Mouse (Mus musculus) embryonic facial prominence, embryonic 14.5 days (tissue): ENCODE results near the gene Arhgap27. TPM values are rescaled to one million over a fixed set of nuclear protein-coding genes. Genes with fewer than 3 reads are reported as not detected.

Experiments used
- ATAC-seq: fragments of 200-750 bp; cut with Nextera tagmentation; 2 replicates; pipeline ENCODE4 v1.8.0; 2017; ENCODE audit warnings: low read depth, moderate number of reproducible peaks, moderate TSS enrichment
- DNase-seq: peaks from one replicate; pipeline ENCODE4 v3.0.0-alpha.2; 2015; ENCODE audit warnings: low spot score
- H3K27ac ChIP-seq: fragments of 300-500 bp; sonication (generic); replicated peaks from 2 replicates; pipeline ENCODE4 v1.5.1; 2014; ENCODE audit warnings: low read depth, mild to moderate bottlenecking, low read length, moderate library complexity
- H3K27me3 ChIP-seq: fragments of 300-500 bp; sonication (generic); replicated peaks from 2 replicates; pipeline ENCODE4 v1.6.1; 2014; ENCODE audit warnings: low read length; ENCODE audit not compliant: control insufficient read depth, insufficient read depth
- H3K36me3 ChIP-seq: fragments of 300-500 bp; sonication (generic); 2 replicates; pipeline ENCODE4 v1.6.1; 2014; ENCODE audit warnings: low read length, mixed read lengths; ENCODE audit not compliant: control insufficient read depth, insufficient read depth
- H3K4me1 ChIP-seq: fragments of 300-500 bp; sonication (generic); 2 replicates; pipeline ENCODE4 v1.6.1; 2014; ENCODE audit warnings: antibody characterized with exemption, low read length; ENCODE audit not compliant: control insufficient read depth, insufficient read depth
- H3K4me2 ChIP-seq: fragments of 300-500 bp; sonication (generic); 2 replicates; pipeline ENCODE4 v1.6.1; 2014; ENCODE audit warnings: low read depth, mild to moderate bottlenecking, low read length, moderate library complexity, mixed read lengths
- H3K4me3 ChIP-seq: fragments of 300-500 bp; sonication (generic); 2 replicates; pipeline ENCODE4 v1.5.1; 2014; ENCODE audit warnings: low read depth, mild to moderate bottlenecking, low read length
- H3K9ac ChIP-seq: fragments of 300-500 bp; sonication (generic); 2 replicates; pipeline ENCODE4 v1.6.1; 2014; ENCODE audit warnings: low read depth, mild to moderate bottlenecking, low read length, moderate library complexity, mixed read lengths
- H3K9me3 ChIP-seq: fragments of 300-500 bp; sonication (generic); 2 replicates; pipeline ENCODE4 v1.6.1; 2016; ENCODE audit warnings: low read length; ENCODE audit not compliant: control insufficient read depth
- WGBS: fragments of 180-500 bp; shearing (Covaris S2); extraction: QIAGEN DNeasy Blood & Tissue Kit; methylation state at CpG from one replicate; pipeline ENCODE4 v1.1.7; 2014; 5-methylcytosine and 5-hydroxymethylcytosine counted together
- polyA plus RNA-seq: library from polyadenylated mRNA; unstranded; fragments of >200 nt; fragmentation: Nextera tagmentation; extraction: Ambion mirVana; gene quantifications from 2 replicates; pipeline ENCODE4 v1.2.1, GENCODE M21; 2014

Gene Arhgap27
- polyA plus RNA-seq, 1 experiment from 2014 or later, result 8.6 TPM

DNA sequence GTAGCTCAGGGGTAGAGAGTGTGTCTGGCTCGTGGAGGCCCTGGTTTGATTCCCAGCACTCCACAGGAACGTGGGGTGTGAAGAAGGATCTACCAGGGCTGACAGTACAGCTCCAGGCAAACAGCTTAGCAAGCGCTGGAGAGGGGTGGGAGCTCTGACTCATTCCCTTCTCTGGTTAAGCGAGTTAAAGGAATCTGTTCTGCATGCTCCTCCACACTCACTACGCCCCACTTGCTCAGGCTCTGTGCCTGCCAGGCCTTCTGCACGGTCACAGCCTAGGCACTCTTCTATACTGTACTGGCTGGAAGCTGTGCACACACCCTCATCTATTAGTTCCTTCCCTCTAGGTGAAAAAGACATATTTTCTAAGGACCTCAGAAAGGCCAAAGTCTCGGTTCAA, 30.5 kb upstream of the Arhgap27 start:
- peaks cover 62% of the 10 kb centered on the region for H3K36me3 ChIP-seq
- no peak for DNase-seq
- no peaks in the 10 kb centered on the region for H3K27me3 ChIP-seq
- 87% methylated on average over 6 of the region's 7 CpGs for WGBS
- H3K9ac ChIP-seq, result no peak overlapping the region
- no peak for ATAC-seq
- no peak overlapping the region for H3K27ac ChIP-seq
- H3K4me1 ChIP-seq, result no peaks in the 10 kb centered on the region
- H3K4me2 ChIP-seq, result no peak overlapping the region
- no peaks in the 10 kb centered on the region for H3K9me3 ChIP-seq
- no peak overlapping the region for H3K4me3 ChIP-seq

DNA sequence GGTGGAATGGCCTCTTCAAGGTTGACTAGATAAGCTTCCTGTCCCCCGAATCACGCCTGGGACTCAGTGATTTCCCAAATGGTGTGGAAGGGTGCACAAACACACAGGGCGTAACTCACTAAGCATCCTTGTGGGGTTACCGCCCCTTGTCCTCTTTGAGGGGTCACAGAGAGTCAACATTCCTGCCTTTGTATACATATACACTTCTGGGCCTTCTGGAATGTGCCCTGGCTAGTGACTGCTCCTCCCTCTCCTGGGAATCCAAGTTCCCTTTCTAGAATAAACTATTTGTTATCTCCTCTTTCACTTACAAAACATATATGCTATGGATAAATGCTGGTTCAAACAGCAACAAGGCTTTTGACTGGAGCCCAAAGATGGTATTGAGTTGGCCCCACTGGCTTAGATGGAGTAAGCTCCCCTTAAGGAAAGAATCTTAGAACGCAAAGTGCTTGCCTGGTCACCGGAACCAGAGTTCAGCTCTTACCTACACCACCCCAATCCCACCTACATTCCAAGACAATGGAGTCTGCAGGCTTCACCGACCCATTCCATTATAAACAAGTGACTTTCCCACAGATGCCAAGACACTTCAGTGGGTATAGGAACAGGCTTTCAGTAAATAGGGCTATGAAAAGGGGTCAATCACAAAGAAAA, 24.5 kb upstream of the Arhgap27 start:
- H3K4me1 ChIP-seq, result no peaks in the 10 kb centered on the region
- no peaks in the 10 kb centered on the region for H3K9me3 ChIP-seq
- H3K9ac ChIP-seq, result no peak overlapping the region
- no peak overlapping the region for H3K27ac ChIP-seq
- H3K27me3 ChIP-seq, result no peaks in the 10 kb centered on the region
- peaks cover 36% of the 10 kb centered on the region for H3K36me3 ChIP-seq
- DNase-seq (no peak), ATAC-seq (no peak)
- WGBS, result 91% methylated on average over 7 of the region's 7 CpGs
- no peak overlapping the region for H3K4me3 ChIP-seq
- no peak overlapping the region for H3K4me2 ChIP-seq

DNA sequence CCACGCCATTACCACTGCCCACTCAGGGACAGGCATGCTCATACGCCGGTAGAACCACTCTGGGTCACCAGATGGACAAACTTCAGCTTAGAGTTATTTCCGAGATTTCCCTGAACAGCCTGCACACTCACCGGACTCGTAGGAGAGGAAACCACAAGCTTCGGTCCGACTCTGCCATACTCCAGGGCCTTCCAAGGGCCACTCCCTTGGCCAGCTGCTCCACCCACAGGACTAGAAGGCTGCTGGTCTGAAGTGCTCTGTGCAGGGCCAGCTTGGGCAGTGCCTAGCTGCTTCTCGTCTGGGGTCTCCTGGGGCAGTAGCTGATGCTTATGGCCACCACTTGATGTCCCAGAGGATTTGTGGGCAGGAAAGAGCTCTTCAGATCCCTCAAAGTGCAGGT, 23.3 kb upstream of the Arhgap27 start:
- H3K27ac ChIP-seq, result no peak overlapping the region
- no peak overlapping the region for H3K4me2 ChIP-seq
- H3K4me1 ChIP-seq, result no peaks in the 10 kb centered on the region
- 86% methylated on average over 9 of the region's 9 CpGs for WGBS
- DNase-seq (no peak), ATAC-seq (no peak)
- H3K27me3 ChIP-seq, result no peaks in the 10 kb centered on the region
- peaks cover 25% of the 10 kb centered on the region for H3K36me3 ChIP-seq
- H3K9me3 ChIP-seq, result no peaks in the 10 kb centered on the region
- H3K4me3 ChIP-seq, result no peak overlapping the region
- H3K9ac ChIP-seq, result no peak overlapping the region

DNA sequence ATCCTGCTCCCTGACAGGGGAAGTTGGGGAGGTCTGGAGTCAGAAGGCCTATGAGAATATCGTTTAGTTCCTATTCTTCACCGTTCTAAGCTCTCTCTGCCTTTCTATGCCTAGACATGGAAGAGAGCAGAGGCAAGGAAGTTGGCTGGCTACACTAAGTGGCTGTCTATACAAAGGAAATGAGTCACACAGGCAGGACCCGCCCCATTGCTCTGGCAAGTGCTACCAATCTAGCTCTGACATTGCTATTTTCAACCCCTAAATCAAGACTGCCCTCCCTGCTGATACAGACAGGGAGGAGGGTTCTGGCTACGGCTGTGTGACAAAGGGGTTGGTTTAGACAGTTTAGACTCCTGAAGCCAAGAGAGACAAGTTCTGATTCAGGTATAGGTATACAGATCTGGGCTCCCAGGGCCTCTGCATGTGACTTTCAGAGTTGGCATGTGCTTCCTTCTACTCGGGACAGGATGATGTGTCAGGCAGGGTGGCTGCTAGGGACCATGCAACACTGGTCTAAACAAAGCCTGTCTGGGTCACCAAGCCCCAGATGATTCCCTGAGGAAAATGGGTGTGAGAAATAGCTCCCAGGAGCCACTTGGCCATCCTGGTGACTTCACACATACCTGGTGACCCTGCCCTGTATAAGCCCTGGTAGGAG, 18.6 kb upstream of the Arhgap27 start:
- DNase-seq (peak; percentile 48), ATAC-seq (peak; percentile 41; the same call in 1 of the 2 replicates)
- Histone ChIP-seq H3K9ac (no peak overlapping the region), H3K27me3 (no peaks in the 10 kb centered on the region), H3K36me3 (peaks cover 49% of the 10 kb centered on the region), H3K9me3 (no peaks in the 10 kb centered on the region), H3K4me3 (no peak overlapping the region), H3K4me1 (no peaks in the 10 kb centered on the region), H3K4me2 (no peak overlapping the region), H3K27ac (no peak overlapping the region)
- WGBS, result 73% methylated on average over 5 of the region's 5 CpGs

DNA sequence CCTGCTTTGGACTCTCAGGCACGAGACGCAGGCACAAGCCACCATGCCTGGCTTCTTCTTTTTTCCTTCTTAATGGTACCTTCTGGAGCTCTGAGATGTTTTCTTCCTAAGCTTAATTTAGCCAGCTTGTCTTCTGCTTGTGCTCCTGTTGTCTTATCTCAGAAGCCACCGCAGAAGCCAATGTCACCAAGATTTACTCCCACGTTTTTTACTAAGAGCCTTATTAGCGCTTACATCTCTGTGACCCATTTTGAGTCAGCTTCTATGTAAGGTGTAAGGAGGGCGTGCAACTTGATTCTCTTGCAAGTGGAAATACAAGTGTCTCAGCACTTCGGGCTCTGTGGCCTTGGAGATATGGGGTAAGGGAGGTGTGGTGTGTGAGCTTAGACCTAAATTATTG, 18.0 kb upstream of the Arhgap27 start:
- no peak overlapping the region for H3K4me2 ChIP-seq
- no peak overlapping the region for H3K27ac ChIP-seq
- no peak for DNase-seq
- H3K4me3 ChIP-seq, result no peak overlapping the region
- ATAC-seq, result no peak
- no peaks in the 10 kb centered on the region for H3K4me1 ChIP-seq
- WGBS, result 92% methylated on average over 7 of the region's 7 CpGs
- no peak overlapping the region for H3K9ac ChIP-seq
- peaks cover 48% of the 10 kb centered on the region for H3K36me3 ChIP-seq
- no peaks in the 10 kb centered on the region for H3K27me3 ChIP-seq
- H3K9me3 ChIP-seq, result no peaks in the 10 kb centered on the region

DNA sequence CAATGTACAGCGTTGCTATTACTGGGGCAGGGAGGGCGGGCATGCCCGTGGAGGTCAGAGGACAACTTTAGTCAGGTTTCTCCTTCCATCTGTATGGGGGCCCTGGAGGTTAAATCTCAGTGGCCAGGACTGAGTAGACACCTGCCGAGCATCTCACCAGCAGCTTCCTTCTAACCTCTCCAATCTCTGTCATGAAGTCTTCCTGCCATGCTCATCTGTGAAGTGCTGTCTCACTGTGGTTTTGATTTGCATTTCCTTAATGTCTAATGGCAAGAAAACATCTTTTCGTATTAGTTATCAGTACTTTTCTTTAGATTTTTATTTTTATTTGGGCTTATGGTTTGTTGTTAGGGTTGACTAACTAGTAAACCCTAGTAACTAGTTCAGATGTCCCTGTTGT, 17.0 kb upstream of the Arhgap27 start:
- Histone ChIP-seq H3K4me1 (no peaks in the 10 kb centered on the region), H3K4me2 (no peak overlapping the region), H3K9ac (no peak overlapping the region), H3K9me3 (no peaks in the 10 kb centered on the region), H3K4me3 (no peak overlapping the region), H3K27me3 (no peaks in the 10 kb centered on the region), H3K27ac (no peak overlapping the region), H3K36me3 (peaks cover 55% of the 10 kb centered on the region)
- 79% methylated on average over 5 of the region's 5 CpGs for WGBS
- ATAC-seq (no peak), DNase-seq (no peak)

DNA sequence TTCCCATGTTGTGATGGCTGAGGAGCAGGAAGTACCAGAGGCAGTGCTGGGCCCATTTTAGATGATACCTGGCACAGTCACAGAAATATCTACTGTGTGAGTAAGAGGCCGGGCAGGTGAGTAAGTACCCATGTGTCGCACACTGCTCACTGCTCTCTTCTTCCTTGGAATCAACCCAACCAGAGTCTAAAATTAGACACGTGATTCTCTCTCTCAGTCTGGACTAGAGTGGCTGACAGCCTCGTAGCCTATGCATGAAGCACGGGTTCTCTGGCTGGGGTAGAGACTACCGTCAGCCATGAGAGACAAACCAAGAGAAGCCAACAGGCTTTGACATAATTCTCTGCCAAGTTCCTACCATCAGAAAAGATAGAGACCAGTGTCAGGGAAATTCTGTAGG, 14.8 kb upstream of the Arhgap27 start:
- no peak for DNase-seq
- peaks cover 53% of the 10 kb centered on the region for H3K36me3 ChIP-seq
- 92% methylated on average over 6 of the region's 6 CpGs for WGBS

DNA sequence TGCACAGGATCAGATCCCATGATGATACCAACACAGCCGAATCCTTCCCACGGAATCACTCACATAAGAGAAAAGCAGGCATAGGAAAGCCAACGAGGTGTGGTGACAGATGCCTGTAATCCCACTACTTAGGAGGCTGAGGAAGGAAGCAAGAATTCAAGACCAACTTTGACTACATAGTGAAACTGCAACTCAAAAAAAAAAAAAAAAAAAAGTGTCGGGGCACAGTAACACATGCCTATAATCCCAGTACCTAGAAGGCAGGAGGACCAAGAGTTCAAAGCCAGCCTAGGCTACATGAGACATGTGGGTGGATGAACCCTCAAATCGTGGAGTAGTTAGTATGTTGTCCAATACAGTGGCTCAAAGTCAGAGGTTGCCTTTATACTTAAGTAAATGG, 12.3 kb upstream of the Arhgap27 start:
- Histone ChIP-seq H3K9ac (no peak overlapping the region), H3K4me3 (no peak overlapping the region), H3K27ac (no peak overlapping the region), H3K27me3 (no peaks in the 10 kb centered on the region), H3K36me3 (peaks cover 64% of the 10 kb centered on the region), H3K4me1 (no peaks in the 10 kb centered on the region), H3K4me2 (no peak overlapping the region), H3K9me3 (no peaks in the 10 kb centered on the region)
- no peak for DNase-seq
- no peak for ATAC-seq
- 82% methylated on average over 5 of the region's 5 CpGs for WGBS

More for the DNA sequence above, 14.8 kb upstream of the Arhgap27 start:
- Histone ChIP-seq H3K9ac (no peak overlapping the region), H3K4me3 (no peak overlapping the region), H3K27ac (no peak overlapping the region), H3K27me3 (no peaks in the 10 kb centered on the region), H3K4me1 (no peaks in the 10 kb centered on the region), H3K4me2 (no peak overlapping the region), H3K9me3 (no peaks in the 10 kb centered on the region)
- no peak for ATAC-seq

DNA sequence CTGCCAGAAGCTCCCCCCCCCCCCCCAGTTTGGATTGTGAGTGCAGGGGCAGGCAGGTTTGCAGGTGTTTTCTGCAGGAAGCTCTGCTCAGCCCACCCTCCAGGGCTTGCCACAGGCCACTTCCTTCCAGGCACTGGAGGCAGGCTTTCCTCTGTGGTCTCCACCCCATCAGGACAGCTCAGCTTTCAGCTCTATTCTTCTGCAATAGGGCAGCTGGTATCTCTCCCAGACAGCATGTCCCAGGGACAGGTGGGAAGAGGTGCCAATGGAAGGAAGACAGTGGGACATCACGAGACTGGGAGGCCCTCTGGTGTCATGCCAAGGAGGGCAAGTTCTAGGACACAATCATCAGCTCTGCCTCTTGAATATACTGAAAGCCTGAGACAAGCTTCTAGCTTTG, 11.8 kb upstream of the Arhgap27 start:
- Histone ChIP-seq H3K36me3 (peaks cover 63% of the 10 kb centered on the region), H3K4me1 (no peaks in the 10 kb centered on the region), H3K4me2 (no peak overlapping the region), H3K27ac (no peak overlapping the region), H3K9me3 (no peaks in the 10 kb centered on the region), H3K27me3 (no peaks in the 10 kb centered on the region), H3K9ac (no peak overlapping the region), H3K4me3 (no peak overlapping the region)
- WGBS, result 56% methylated on average over 1 of the region's 1 CpGs
- DNase-seq (no peak), ATAC-seq (peak; percentile 70; the same call in 1 of the 2 replicates)
